Mouse (Mus musculus): ENCODE measurements around the gene Gm3415. TPM values are rescaled to one million over a fixed set of nuclear protein-coding genes. Genes with fewer than 3 reads are reported as not detected.
"Not testable (repeated sequence)": the region's sequence is repeated elsewhere in the genome, so short reads cannot be mapped to it uniquely, and the experiment has no call there.

Gene Gm3415
- total RNA-seq, 2 experiments from 2014 or later: not detected

DNA sequence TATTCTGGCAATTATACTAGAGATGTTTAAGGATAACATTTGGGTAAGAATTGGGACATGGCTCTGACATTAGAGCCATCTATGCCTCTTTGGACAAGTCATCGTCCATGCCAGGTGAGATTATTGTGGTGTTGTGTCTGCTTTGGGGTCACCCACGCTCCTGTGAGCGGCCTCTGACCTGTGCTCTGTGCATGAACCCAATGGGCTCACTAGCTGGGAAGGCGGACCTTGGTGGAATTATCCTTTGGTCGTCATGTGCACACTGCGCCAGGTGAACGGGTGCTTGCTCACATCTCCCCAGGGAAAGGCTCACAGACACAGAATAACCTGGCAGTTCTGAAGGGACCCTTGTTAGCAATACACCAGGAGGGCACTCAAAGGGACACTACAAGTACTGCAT is 43.3 kb downstream of the Gm3415 start:
- DNase-seq: not testable (repeated sequence)

GRCm38 (mm10) chr5:146599970-146600369 is 44.0 kb downstream of the Gm3415 start:
- DNase-seq: no peak

- no peak for DNase-seq
Measured at GRCm38 (mm10) chr5:146606221-146606620, 50.3 kb downstream of the Gm3415 start.

DNA sequence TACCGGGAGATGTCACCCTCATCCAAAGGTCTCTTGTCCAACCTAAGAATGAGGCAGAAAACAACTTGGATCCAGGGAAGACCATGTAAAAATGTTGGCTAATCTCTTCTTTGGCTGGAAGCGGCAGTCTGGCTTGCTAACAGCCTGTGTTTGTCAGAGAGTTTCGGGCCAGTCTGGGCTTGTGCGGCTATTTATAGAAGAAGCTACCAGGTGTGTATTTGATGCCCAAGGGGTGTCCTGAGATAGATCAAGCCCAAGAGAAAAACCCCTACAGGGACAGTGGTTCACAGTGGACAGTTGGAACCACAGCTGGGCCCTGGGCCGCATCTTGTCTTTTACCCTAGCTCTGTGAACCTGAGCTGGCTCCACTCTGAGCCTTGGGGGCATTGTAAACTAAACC is 51.0 kb downstream of the Gm3415 start:
- DNase-seq: no peak

GRCm38 (mm10) chr5:146607816-146608215 is 51.9 kb downstream of the Gm3415 start:
- DNase-seq: no peak

Other genes starting within 250 kb of the Gm3415 start
- gene Wasf3, start 171.2 kb upstream of the Gm3415 start, total RNA-seq (2021): under 1 TPM; 0.29 to 0.31 TPM
- not detected for gene Gm6408, start 74.2 kb upstream of the Gm3415 start, total RNA-seq (2021)
- gene Gm6370, start 64.8 kb upstream of the Gm3415 start, total RNA-seq (2021): not detected
- not detected for gene 4930449I24Rik, start 53.7 kb upstream of the Gm3415 start, total RNA-seq (2021)
- not detected for gene Gm3402, start 42.0 kb upstream of the Gm3415 start, total RNA-seq (2021)
- not detected for gene Gm3404, start 30.3 kb upstream of the Gm3415 start, total RNA-seq (2021)
- not detected for gene Gm3409, start 18.5 kb upstream of the Gm3415 start, total RNA-seq (2021)
- not detected for gene Gpr12, start 29.1 kb downstream of the Gm3415 start, total RNA-seq (2021)
- gene Usp12, start 238.9 kb downstream of the Gm3415 start, total RNA-seq (2021): 10 to 100 TPM; 18.5 to 20.5 TPM